Mouse (Mus musculus): ENCODE data around the gene Vegfd. TPM values are rescaled to one million over a fixed set of nuclear protein-coding genes. Genes with fewer than 3 reads are reported as not detected.

Vegfd gene
- polyA plus RNA-seq (2014; fragmentation: Nextera tagmentation; extraction: Ambion mirVana): 0.17 TPM in 1 of 2 replicates, not detected in the other

DNA sequence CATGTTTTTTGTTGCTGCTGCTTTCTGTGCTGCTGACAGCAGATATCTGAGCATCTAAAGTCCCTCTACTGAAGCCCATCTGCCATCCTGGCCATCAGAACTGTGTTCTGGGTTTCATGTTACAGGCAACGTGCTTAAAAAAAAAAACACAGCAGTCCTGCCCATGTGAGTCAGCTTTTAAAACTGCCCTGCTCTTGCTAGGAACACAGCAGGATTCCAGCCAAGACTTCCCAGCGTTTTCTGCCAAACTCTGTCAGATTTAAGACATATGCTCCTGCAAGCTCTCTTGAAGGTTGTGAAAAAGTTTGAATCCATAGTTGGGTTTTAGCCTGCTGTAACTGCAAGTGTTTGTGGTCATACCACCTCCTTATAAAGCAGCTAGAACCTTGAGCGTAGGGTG lies at the start of gene Vegfd:
Vegfd (plus strand) TSS at position 298 of the 400 bp plus-strand sequence.
- Histone ChIP-seq H3K27me3 (ENCODE audit: control insufficient read depth, insufficient read depth, low read length) (no peaks in the 10 kb centered on the region), H3K27ac (replicated peaks; ENCODE audit: low read depth, low read length) (no peak within 1 kb of the TSS), H3K9ac (replicated peaks; ENCODE audit: low read length) (no peak within 1 kb of the TSS), H3K9me3 (ENCODE audit: control insufficient read depth, low read length) (no peaks in the 10 kb centered on the region), H3K4me2 (ENCODE audit: low read length) (no peak within 1 kb of the TSS), H3K4me3 (replicated peaks; ENCODE audit: low read depth, low read length) (no peak within 1 kb of the TSS), H3K36me3 (ENCODE audit: control insufficient read depth, insufficient read depth, low read length) (no peaks in the 10 kb centered on the region), H3K4me1 (ENCODE audit: control insufficient read depth, insufficient read depth, low read length) (no peaks in the 10 kb centered on the region)
- WGBS: 37% methylated on average over 3 of the region's 3 CpGs
- ATAC-seq (ENCODE audit: low FRiP score, low TSS enrichment) (no peak), DNase-seq (no peak)

DNA sequence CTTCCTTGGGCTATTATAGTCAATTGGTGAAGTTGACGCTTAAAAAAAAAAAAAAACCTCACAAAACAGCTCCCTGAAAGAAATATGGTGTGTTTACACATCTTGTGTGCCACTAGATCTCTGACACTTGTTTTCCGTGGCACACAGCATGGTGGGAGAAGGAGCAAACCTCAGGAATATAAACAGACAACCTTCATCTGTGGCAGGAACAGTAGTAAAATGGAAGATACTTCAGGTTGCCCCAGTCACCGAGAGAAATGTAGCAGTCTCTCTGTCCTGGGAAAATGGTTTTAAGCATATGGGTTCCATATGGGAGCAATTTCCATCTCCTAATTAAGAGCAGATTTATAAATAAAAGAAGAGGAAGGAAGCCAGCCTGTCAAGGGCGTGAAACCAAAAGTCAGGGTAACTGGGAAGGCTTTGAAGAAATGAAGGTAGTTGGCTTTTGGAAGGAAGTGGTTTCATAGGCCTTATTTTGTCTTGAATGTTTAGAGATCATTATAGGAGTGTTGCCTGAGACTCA lies 49.7 kb upstream of the Vegfd start:
- DNase-seq: no peak
- Histone ChIP-seq H3K36me3 (ENCODE audit: control insufficient read depth, insufficient read depth, low read length) (no peaks in the 10 kb centered on the region), H3K9me3 (ENCODE audit: control insufficient read depth, low read length) (no peaks in the 10 kb centered on the region), H3K27me3 (ENCODE audit: control insufficient read depth, insufficient read depth, low read length) (no peaks in the 10 kb centered on the region), H3K27ac (replicated peaks; ENCODE audit: low read depth, low read length) (no peak overlapping the region), H3K4me3 (replicated peaks; ENCODE audit: low read depth, low read length) (no peak overlapping the region), H3K9ac (replicated peaks; ENCODE audit: low read length) (no peak overlapping the region), H3K4me1 (ENCODE audit: control insufficient read depth, insufficient read depth, low read length) (no peaks in the 10 kb centered on the region), H3K4me2 (ENCODE audit: low read length) (no peak overlapping the region)
- WGBS: 85% methylated on average over 4 of the region's 4 CpGs
- no peak for ATAC-seq (ENCODE audit: low FRiP score, low TSS enrichment)

DNA sequence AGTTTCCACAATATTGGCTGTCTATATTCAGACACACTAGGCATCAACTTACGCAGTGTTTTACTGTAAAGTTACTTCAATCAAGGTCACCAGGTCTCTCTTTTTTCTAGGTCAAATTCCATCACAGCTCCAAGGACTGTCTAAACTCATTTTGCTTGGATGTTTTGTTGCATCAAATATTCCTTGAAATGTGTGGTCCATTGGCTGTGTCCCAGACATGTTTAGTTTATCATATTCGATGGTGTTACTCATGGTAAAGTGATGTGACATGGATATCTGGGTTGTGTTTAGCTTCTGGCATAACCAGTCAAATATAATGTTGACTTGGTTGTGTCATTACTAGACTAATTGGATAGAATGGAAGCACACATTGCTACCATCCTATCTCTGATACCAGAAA lies 42.8 kb upstream of the Vegfd start:
- no peak overlapping the region for H3K4me2 ChIP-seq (ENCODE audit: low read length)
- no peak overlapping the region for H3K27ac ChIP-seq (replicated peaks; ENCODE audit: low read depth, low read length)
- 89% methylated on average over 2 of the region's 2 CpGs for WGBS
- H3K9ac ChIP-seq (replicated peaks; ENCODE audit: low read length): no peak overlapping the region
- no peaks in the 10 kb centered on the region for H3K27me3 ChIP-seq (ENCODE audit: control insufficient read depth, insufficient read depth, low read length)
- ATAC-seq (ENCODE audit: low FRiP score, low TSS enrichment) (no peak), DNase-seq (no peak)
- H3K4me3 ChIP-seq (replicated peaks; ENCODE audit: low read depth, low read length): no peak overlapping the region
- no peaks in the 10 kb centered on the region for H3K4me1 ChIP-seq (ENCODE audit: control insufficient read depth, insufficient read depth, low read length)
- no peaks in the 10 kb centered on the region for H3K9me3 ChIP-seq (ENCODE audit: control insufficient read depth, low read length)
- H3K36me3 ChIP-seq (ENCODE audit: control insufficient read depth, insufficient read depth, low read length): no peaks in the 10 kb centered on the region

DNA sequence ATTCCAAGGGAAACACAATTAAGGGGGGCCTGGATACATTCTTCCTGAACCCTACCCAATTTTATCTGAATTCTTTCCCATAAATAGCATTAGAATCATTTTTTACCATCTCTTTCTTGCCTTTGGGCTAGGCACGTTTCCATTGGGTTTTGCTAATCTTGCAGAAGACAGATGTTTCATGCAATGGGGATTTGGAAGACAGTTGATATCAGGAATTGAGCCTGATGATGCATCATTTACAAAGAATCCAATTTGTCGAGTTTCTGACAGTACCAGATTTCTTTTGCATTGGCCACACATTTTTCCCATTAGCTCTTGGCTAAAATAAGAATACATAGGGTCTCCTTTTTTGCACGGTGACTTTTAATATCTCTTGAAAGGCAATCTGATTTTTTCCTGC lies 42.4 kb upstream of the Vegfd start:
- H3K9me3 ChIP-seq (ENCODE audit: control insufficient read depth, low read length): no peaks in the 10 kb centered on the region
- no peak overlapping the region for H3K4me2 ChIP-seq (ENCODE audit: low read length)
- WGBS: 81% methylated on average over 3 of the region's 3 CpGs
- no peak for ATAC-seq (ENCODE audit: low FRiP score, low TSS enrichment)
- H3K9ac ChIP-seq (replicated peaks; ENCODE audit: low read length): no peak overlapping the region
- H3K27me3 ChIP-seq (ENCODE audit: control insufficient read depth, insufficient read depth, low read length): no peaks in the 10 kb centered on the region
- DNase-seq: no peak
- no peak overlapping the region for H3K4me3 ChIP-seq (replicated peaks; ENCODE audit: low read depth, low read length)
- no peak overlapping the region for H3K27ac ChIP-seq (replicated peaks; ENCODE audit: low read depth, low read length)
- H3K36me3 ChIP-seq (ENCODE audit: control insufficient read depth, insufficient read depth, low read length): no peaks in the 10 kb centered on the region
- H3K4me1 ChIP-seq (ENCODE audit: control insufficient read depth, insufficient read depth, low read length): no peaks in the 10 kb centered on the region

DNA sequence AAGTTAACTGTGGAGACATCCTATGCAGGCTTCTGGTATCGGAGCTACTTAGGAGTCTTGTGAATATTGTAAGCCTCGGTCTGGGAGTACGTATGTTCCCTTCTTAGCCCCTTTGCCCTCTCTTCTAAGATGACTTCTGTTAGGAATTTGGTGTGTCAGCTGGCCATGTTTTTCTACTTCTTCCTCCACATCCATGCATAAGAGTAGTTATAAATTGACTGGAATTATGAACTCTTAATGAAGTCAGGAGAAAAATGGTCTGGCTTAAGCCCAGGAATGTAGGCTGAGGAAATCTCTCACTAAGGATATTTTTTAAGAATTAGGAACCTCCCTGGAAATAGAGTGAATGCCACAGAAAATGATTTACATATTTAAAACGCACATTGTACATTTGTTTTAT lies 34.6 kb upstream of the Vegfd start:
- Histone ChIP-seq H3K27ac (replicated peaks; ENCODE audit: low read depth, low read length) (no peak overlapping the region), H3K4me1 (ENCODE audit: control insufficient read depth, insufficient read depth, low read length) (no peaks in the 10 kb centered on the region), H3K9me3 (ENCODE audit: control insufficient read depth, low read length) (no peaks in the 10 kb centered on the region), H3K4me2 (ENCODE audit: low read length) (no peak overlapping the region), H3K27me3 (ENCODE audit: control insufficient read depth, insufficient read depth, low read length) (no peaks in the 10 kb centered on the region), H3K4me3 (replicated peaks; ENCODE audit: low read depth, low read length) (no peak overlapping the region), H3K36me3 (ENCODE audit: control insufficient read depth, insufficient read depth, low read length) (no peaks in the 10 kb centered on the region), H3K9ac (replicated peaks; ENCODE audit: low read length) (no peak overlapping the region)
- ATAC-seq (ENCODE audit: low FRiP score, low TSS enrichment): no peak
- DNase-seq: no peak
- 82% methylated on average over 4 of the region's 4 CpGs for WGBS

DNA sequence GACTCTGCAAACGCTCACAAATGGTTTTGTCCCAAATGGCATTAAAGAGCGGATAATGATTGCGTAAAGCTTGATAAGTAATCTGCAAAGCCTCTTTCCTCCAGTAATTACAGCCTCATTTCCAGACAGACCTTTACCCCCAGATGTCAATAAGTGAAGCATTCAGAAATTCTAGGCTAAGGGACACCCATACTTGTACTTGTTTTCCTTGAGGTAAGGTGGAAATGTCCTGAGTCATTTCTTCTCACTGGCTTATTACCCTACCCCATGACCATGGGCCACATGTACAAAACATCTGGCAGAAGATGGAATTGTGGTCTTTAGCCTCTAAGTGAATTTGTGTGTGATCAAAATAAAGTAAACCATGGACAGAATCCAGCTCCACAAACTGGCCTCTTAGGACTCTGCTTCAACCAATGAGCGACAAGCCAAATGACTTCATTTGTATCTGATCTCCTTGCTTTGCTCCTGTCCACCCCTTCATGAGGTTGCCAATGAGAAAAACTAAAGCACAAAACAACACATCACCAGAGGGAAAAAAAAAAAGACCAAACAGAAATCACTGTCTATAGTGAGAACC lies 27.7 kb upstream of the Vegfd start:
- no peak for ATAC-seq (ENCODE audit: low FRiP score, low TSS enrichment)
- Histone ChIP-seq H3K9me3 (ENCODE audit: control insufficient read depth, low read length) (no peaks in the 10 kb centered on the region), H3K9ac (replicated peaks; ENCODE audit: low read length) (no peak overlapping the region), H3K27ac (replicated peaks; ENCODE audit: low read depth, low read length) (no peak overlapping the region), H3K4me1 (ENCODE audit: control insufficient read depth, insufficient read depth, low read length) (no peaks in the 10 kb centered on the region), H3K36me3 (ENCODE audit: control insufficient read depth, insufficient read depth, low read length) (no peaks in the 10 kb centered on the region), H3K27me3 (ENCODE audit: control insufficient read depth, insufficient read depth, low read length) (no peaks in the 10 kb centered on the region), H3K4me3 (replicated peaks; ENCODE audit: low read depth, low read length) (no peak overlapping the region), H3K4me2 (ENCODE audit: low read length) (no peak overlapping the region)
- 92% methylated on average over 4 of the region's 4 CpGs for WGBS
- DNase-seq: no peak

DNA sequence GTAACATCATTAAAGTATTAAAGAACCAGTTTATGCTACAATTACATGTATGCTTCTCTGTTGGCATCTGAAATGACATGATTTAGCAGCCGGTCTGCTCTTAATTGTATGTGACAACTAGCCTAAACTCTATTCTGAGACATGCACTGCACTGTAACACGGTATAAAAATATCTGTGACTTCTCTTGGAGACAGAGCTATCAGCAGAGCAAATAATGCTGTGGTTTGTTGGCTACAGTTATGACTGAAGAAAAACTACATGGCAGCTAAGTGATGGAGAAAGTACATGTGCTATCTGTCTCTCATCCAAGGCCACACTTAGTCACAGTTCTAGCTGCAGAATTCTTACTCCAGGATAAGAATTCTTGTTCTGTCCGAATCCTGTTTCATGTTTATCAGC lies 24.2 kb upstream of the Vegfd start:
- WGBS: 79% methylated on average over 3 of the region's 3 CpGs
- H3K27ac ChIP-seq (replicated peaks; ENCODE audit: low read depth, low read length): no peak overlapping the region
- no peak for ATAC-seq (ENCODE audit: low FRiP score, low TSS enrichment)
- no peaks in the 10 kb centered on the region for H3K4me1 ChIP-seq (ENCODE audit: control insufficient read depth, insufficient read depth, low read length)
- H3K4me2 ChIP-seq (ENCODE audit: low read length): no peak overlapping the region
- H3K9me3 ChIP-seq (ENCODE audit: control insufficient read depth, low read length): no peaks in the 10 kb centered on the region
- H3K9ac ChIP-seq (replicated peaks; ENCODE audit: low read length): no peak overlapping the region
- H3K27me3 ChIP-seq (ENCODE audit: control insufficient read depth, insufficient read depth, low read length): no peaks in the 10 kb centered on the region
- no peak for DNase-seq
- H3K36me3 ChIP-seq (ENCODE audit: control insufficient read depth, insufficient read depth, low read length): no peaks in the 10 kb centered on the region
- H3K4me3 ChIP-seq (replicated peaks; ENCODE audit: low read depth, low read length): no peak overlapping the region

DNA sequence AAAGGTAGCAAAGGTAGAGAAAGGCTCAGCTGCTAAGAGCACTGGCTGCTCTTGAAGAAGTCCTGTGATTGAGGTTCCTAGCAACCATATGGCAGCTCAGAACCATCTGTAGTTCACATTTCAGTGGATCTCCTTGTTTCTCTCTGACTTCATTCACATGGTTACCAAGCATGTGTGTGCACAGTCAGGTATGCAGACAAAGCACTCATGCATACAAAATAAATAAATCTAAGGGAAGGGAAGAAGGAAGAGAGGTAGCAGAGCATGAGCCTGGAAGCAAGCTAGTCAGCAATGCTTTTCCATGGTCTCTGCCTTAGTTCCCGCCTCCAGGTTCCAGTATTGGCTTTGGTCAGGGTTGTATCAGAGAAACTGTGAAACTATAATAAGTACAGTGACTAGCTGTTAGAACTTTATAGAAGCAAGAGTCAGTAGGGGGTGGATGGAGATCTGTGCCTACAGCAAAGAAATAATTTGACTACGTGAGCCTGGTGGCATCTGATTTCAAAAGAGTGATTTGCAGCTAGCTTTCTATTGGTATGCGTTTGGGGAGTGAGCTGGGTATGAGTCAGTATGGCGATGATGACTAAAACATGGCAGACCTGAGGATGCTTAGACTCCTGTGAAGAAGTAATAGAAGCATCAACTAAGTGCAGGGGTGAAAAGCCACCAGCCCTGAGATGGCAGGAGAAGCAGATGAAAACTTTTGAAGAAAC lies 7.9 kb upstream of the Vegfd start:
- H3K9me3 ChIP-seq (ENCODE audit: control insufficient read depth, low read length): no peaks in the 10 kb centered on the region
- 85% methylated on average over 4 of the region's 4 CpGs for WGBS

DNA sequence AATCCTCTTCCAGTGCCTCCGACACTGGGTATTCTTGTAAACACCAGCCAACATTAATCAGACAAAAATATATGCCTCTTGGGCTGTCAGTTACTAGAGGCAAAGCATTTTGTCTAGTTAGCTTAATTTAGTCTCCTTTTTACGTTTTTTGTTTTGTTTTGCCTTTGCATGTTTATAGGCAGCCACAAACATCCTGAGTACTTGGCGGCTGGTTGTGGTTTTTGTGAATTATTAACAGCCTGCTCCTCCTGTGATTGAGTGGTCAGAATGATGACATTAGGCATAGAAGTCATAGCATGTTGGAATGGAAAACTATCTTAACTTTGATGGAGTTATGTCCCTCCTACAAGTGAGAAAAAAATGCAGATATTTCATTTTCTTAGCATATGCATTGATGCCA lies 2.6 kb upstream of the Vegfd start:
- no peak for DNase-seq
- ATAC-seq (ENCODE audit: low FRiP score, low TSS enrichment): no peak
- Histone ChIP-seq H3K9me3 (ENCODE audit: control insufficient read depth, low read length) (no peaks in the 10 kb centered on the region), H3K4me3 (replicated peaks; ENCODE audit: low read depth, low read length) (no peak overlapping the region), H3K9ac (replicated peaks; ENCODE audit: low read length) (no peak overlapping the region), H3K27me3 (ENCODE audit: control insufficient read depth, insufficient read depth, low read length) (no peaks in the 10 kb centered on the region), H3K36me3 (ENCODE audit: control insufficient read depth, insufficient read depth, low read length) (no peaks in the 10 kb centered on the region), H3K4me1 (ENCODE audit: control insufficient read depth, insufficient read depth, low read length) (no peaks in the 10 kb centered on the region), H3K4me2 (ENCODE audit: low read length) (no peak overlapping the region), H3K27ac (replicated peaks; ENCODE audit: low read depth, low read length) (no peak overlapping the region)
- 88% methylated on average over 3 of the region's 3 CpGs for WGBS

More for the DNA sequence above, 7.9 kb upstream of the Vegfd start:
- Histone ChIP-seq H3K9ac (replicated peaks; ENCODE audit: low read length) (no peak overlapping the region), H3K27me3 (ENCODE audit: control insufficient read depth, insufficient read depth, low read length) (no peaks in the 10 kb centered on the region), H3K4me3 (replicated peaks; ENCODE audit: low read depth, low read length) (no peak overlapping the region), H3K4me2 (ENCODE audit: low read length) (no peak overlapping the region), H3K4me1 (ENCODE audit: control insufficient read depth, insufficient read depth, low read length) (no peaks in the 10 kb centered on the region), H3K36me3 (ENCODE audit: control insufficient read depth, insufficient read depth, low read length) (no peaks in the 10 kb centered on the region), H3K27ac (replicated peaks; ENCODE audit: low read depth, low read length) (no peak overlapping the region)
- ATAC-seq (ENCODE audit: low FRiP score, low TSS enrichment) (no peak), DNase-seq (no peak)
